Mouse (Mus musculus) liver, adult 2 months (tissue): ENCODE results near the gene Olfr714. TPM values are rescaled to one million over a fixed set of nuclear protein-coding genes. Genes with fewer than 3 reads are reported as not detected.
"Not testable (repeated sequence)": the region's sequence is repeated elsewhere in the genome, so short reads cannot be mapped to it uniquely, and the experiment has no call there.

ENCODE experiments used
- DNase-seq: peaks from one replicate; pipeline ENCODE4 v3.0.0-alpha.2; 2011; ENCODE audit warnings: low read depth, low spot score; ENCODE audit errors: extremely low read depth
- H3K27ac ChIP-seq: fragments of 200-500 bp; replicated peaks from 2 replicates; pipeline ENCODE4 v1.5.1; 2012; ENCODE audit warnings: low read depth, mild to moderate bottlenecking, control low read depth, inconsistent platforms, low read length; ENCODE audit not compliant: insufficient read depth
- H3K27me3 ChIP-seq: fragments of 200-500 bp; 2 replicates; pipeline ENCODE4 v1.6.1; 2012; ENCODE audit warnings: mild to moderate bottlenecking, moderate library complexity, low read length, inconsistent platforms; ENCODE audit not compliant: control insufficient read depth, insufficient read depth
- H3K36me3 ChIP-seq: fragments of 200-500 bp; 2 replicates; pipeline ENCODE4 v1.6.1; 2012; ENCODE audit warnings: low read length, inconsistent platforms; ENCODE audit not compliant: control insufficient read depth, insufficient read depth
- H3K4me1 ChIP-seq: fragments of 200-500 bp; 2 replicates; pipeline ENCODE4 v1.6.1; 2011; ENCODE audit warnings: low read length; ENCODE audit not compliant: control insufficient read depth, insufficient read depth
- H3K4me3 ChIP-seq: fragments of 200-500 bp; 2 replicates; pipeline ENCODE4 v1.5.1; 2011; ENCODE audit warnings: low read depth, mild to moderate bottlenecking, control low read depth, low read length, moderate library complexity; ENCODE audit not compliant: insufficient read depth
- H3K79me2 ChIP-seq: fragments of 200-500 bp; 2 replicates; pipeline ENCODE4 v1.6.1; 2012; ENCODE audit warnings: inconsistent platforms, mild to moderate bottlenecking, low read length, moderate library complexity; ENCODE audit not compliant: control insufficient read depth, insufficient read depth
- H3K9ac ChIP-seq: fragments of 200-500 bp; 2 replicates; pipeline ENCODE4 v1.6.1; 2012; ENCODE audit warnings: low read depth, mild to moderate bottlenecking, control low read depth, inconsistent platforms, low read length
- CTCF ChIP-seq: fragments of 200-500 bp; IDR thresholded peaks from 2 replicates; pipeline ENCODE4 v1.5.1; 2011; ENCODE audit warnings: low read depth, low read length, control low read depth
- POLR2A ChIP-seq: fragments of 200-500 bp; IDR thresholded peaks from 2 replicates; pipeline ENCODE4 v1.6.1; 2011; ENCODE audit warnings: low read length, control low read depth; ENCODE audit not compliant: insufficient read depth; ENCODE audit errors: extremely low read depth
- WGBS: fragments of 180-500 bp; shearing (Covaris S2); methylation state at CpG from one replicate; pipeline ENCODE4 v1.1.7; 2018; 5-methylcytosine and 5-hydroxymethylcytosine counted together
- polyA plus RNA-seq: library from polyadenylated mRNA; depleted of rRNA; stranded (reverse); fragments of >200 nt; gene quantifications from 2 replicates; pipeline ENCODE4 v1.2.3, GENCODE M21; 2012; rRNA removed
- total RNA-seq: library from RNA; depleted of rRNA; stranded (reverse); fragments of >200 nt; gene quantifications from 2 replicates; pipeline ENCODE4 v1.2.3, GENCODE M21; 2014; rRNA removed

Olfr714 gene
- total and polyA plus RNA-seq, 2 experiments, result not detected

DNA sequence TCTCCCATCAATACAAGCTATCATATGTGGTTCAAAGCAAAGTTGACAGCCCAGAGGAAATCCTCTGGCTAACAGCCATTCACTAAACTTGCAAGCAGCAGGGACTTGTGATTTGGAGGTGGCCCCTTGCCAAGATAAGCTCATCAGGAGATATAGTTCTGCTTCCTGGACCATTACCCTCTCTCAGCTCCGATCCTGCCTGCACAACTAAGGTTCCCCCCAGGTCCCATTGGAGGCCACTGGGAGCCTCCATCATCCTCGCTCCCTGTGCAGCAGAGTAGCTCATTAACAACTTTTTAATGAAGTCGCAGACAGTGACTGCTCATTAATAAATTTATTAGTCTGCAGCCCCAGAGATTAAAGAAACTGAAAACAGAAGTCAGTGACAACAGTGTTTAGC, 23.2 kb upstream of the Olfr714 start:
- no peak for TF ChIP-seq CTCF
- TF ChIP-seq POLR2A, result no peak
- H3K4me3 ChIP-seq, result no peak overlapping the region
- 31% methylated on average over 3 of the region's 3 CpGs for WGBS
- no peak overlapping the region for H3K9ac ChIP-seq
- H3K27ac ChIP-seq, result no peak overlapping the region
- no peaks in the 10 kb centered on the region for H3K79me2 ChIP-seq
- no peaks in the 10 kb centered on the region for H3K36me3 ChIP-seq
- peak; percentile 8 for DNase-seq
- no peaks in the 10 kb centered on the region for H3K27me3 ChIP-seq
- no peaks in the 10 kb centered on the region for H3K4me1 ChIP-seq

DNA sequence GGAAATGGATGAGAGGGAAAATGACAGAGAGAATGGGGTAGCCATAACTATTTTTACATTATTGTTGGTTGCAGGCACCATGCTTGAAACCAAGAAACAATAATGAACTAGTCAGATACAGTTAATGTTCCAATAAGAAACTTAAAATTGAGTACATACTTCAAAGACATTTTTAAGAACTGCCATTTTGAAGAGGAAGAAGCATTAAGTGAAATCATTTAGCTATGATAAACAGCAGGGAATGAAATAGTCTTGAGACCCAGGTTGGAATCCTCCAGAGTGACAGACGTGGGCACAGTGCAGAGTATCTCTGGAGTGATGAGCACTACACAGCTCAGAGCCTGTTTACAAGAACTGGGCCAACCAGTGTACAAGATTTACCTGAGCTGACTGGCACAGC, 22.1 kb downstream of the Olfr714 start, which contains the start of gene Olfr17:
Gene Olfr17 (plus strand): TSS at position 301 of the 400 bp plus-strand sequence.
- WGBS, result 24% methylated on average over 1 of the region's 1 CpGs
- DNase-seq, result no peak
- Histone ChIP-seq H3K36me3 (no peaks in the 10 kb centered on the region), H3K27ac (no peak within 1 kb of the TSS), H3K9ac (no peak within 1 kb of the TSS), H3K27me3 (no peaks in the 10 kb centered on the region), H3K4me1 (no peaks in the 10 kb centered on the region), H3K4me3 (no peak within 1 kb of the TSS), H3K79me2 (no peaks in the 10 kb centered on the region)
- TF ChIP-seq CTCF (no peak), POLR2A (no peak)

DNA sequence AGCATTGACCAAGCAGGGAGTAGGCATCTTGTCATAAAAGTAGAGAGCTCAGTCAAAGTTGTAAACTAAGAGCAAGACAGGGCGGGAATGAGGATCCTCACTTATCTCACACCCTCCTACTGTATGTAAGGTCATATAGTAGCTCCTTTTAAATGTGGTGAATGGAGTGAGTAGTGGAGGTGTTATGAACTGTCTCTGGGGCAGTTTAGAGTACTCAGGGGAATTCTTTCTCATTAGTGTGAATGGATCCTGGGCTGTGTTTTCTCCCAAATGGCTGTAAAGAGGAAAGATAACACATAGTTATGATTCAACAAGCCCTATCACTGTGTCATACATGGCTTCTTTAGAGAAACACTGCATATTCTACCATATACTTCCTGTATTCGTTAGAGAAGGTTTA, 39.5 kb downstream of the Olfr714 start, which contains the start of gene Olfr715b:
Gene Olfr715b (minus strand): TSS at position 101 of the 400 bp plus-strand sequence.
- H3K4me1 ChIP-seq, H3K79me2 ChIP-seq, H3K9ac ChIP-seq, H3K27ac ChIP-seq, H3K4me3 ChIP-seq, H3K27me3 ChIP-seq, DNase-seq, H3K36me3 ChIP-seq: not testable (repeated sequence)
- 81% methylated on average over 2 of the region's 2 CpGs for WGBS

Other genes with a start within 250 kb of the Olfr714 start
- gene Olfr702, start 237.1 kb upstream of the Olfr714 start, total RNA-seq, result not detected in 2 replicates
- gene Olfr702, start 237.1 kb upstream of the Olfr714 start, polyA plus RNA-seq, result not detected in 2 replicates
- gene Olfr703, start 227.6 kb upstream of the Olfr714 start, total RNA-seq, result not detected in 2 replicates
- not detected in 2 replicates for gene Olfr703, start 227.6 kb upstream of the Olfr714 start, polyA plus RNA-seq
- not detected in 2 replicates for gene Olfr704, start 207.8 kb upstream of the Olfr714 start, total RNA-seq
- gene Olfr704, start 207.8 kb upstream of the Olfr714 start, polyA plus RNA-seq, result not detected in 2 replicates
- gene Olfr705, start 194.1 kb upstream of the Olfr714 start, total RNA-seq, result not detected in 2 replicates
- not detected in 2 replicates for gene Olfr705, start 194.1 kb upstream of the Olfr714 start, polyA plus RNA-seq
- not detected in 2 replicates for gene Olfr706, start 182.8 kb upstream of the Olfr714 start, total RNA-seq
- not detected in 2 replicates for gene Olfr706, start 182.8 kb upstream of the Olfr714 start, polyA plus RNA-seq
- not detected in 2 replicates for gene Olfr707, start 169.7 kb upstream of the Olfr714 start, total RNA-seq
- gene Olfr707, start 169.7 kb upstream of the Olfr714 start, polyA plus RNA-seq, result not detected in 2 replicates
- not detected in 2 replicates for gene Olfr1532-ps1, start 163.0 kb upstream of the Olfr714 start, total RNA-seq
- not detected in 2 replicates for gene Olfr1532-ps1, start 163.0 kb upstream of the Olfr714 start, polyA plus RNA-seq
- gene Olfr709-ps1, start 138.8 kb upstream of the Olfr714 start, total RNA-seq, result not detected in 2 replicates
- gene Olfr709-ps1, start 138.8 kb upstream of the Olfr714 start, polyA plus RNA-seq, result not detected in 2 replicates
- not detected in 2 replicates for gene Olfr710, start 122.7 kb upstream of the Olfr714 start, total RNA-seq
- gene Olfr710, start 122.7 kb upstream of the Olfr714 start, polyA plus RNA-seq, result not detected in 2 replicates
- not detected in 2 replicates for gene Olfr6, start 107.0 kb upstream of the Olfr714 start, total RNA-seq
- gene Olfr6, start 107.0 kb upstream of the Olfr714 start, polyA plus RNA-seq, result not detected in 2 replicates
- not detected in 2 replicates for gene Olfr711, start 95.5 kb upstream of the Olfr714 start, total RNA-seq
- gene Olfr711, start 95.5 kb upstream of the Olfr714 start, polyA plus RNA-seq, result not detected in 2 replicates
- not detected in 2 replicates for gene Olfr2, start 64.9 kb upstream of the Olfr714 start, total RNA-seq
- gene Olfr2, start 64.9 kb upstream of the Olfr714 start, polyA plus RNA-seq, result not detected in 2 replicates
- not detected in 2 replicates for gene Olfr713, start 39.8 kb upstream of the Olfr714 start, total RNA-seq
- gene Olfr713, start 39.8 kb upstream of the Olfr714 start, polyA plus RNA-seq, result not detected in 2 replicates
- gene Olfr17, start 22.2 kb downstream of the Olfr714 start, total RNA-seq, result not detected in 2 replicates
- gene Olfr17, start 22.2 kb downstream of the Olfr714 start, polyA plus RNA-seq, result not detected in 2 replicates
- not detected in 2 replicates for gene Olfr715b, start 39.4 kb downstream of the Olfr714 start, total RNA-seq
- gene Olfr715b, start 39.4 kb downstream of the Olfr714 start, polyA plus RNA-seq, result not detected in 2 replicates
- gene Olfr715, start 60.1 kb downstream of the Olfr714 start, total RNA-seq, result not detected in 2 replicates
- gene Olfr715, start 60.1 kb downstream of the Olfr714 start, polyA plus RNA-seq, result not detected in 2 replicates
- not detected in 2 replicates for gene Olfr716, start 67.3 kb downstream of the Olfr714 start, total RNA-seq
- gene Olfr716, start 67.3 kb downstream of the Olfr714 start, polyA plus RNA-seq, result not detected in 2 replicates
- gene Nlrp14, start 96.0 kb downstream of the Olfr714 start, total RNA-seq, result not detected in 2 replicates
- gene Nlrp14, start 96.0 kb downstream of the Olfr714 start, polyA plus RNA-seq, result not detected in 2 replicates
- gene Rbmxl2, start 138.5 kb downstream of the Olfr714 start, total RNA-seq, result not detected in 2 replicates
- not detected in 2 replicates for gene Rbmxl2, start 138.5 kb downstream of the Olfr714 start, polyA plus RNA-seq